Mouse (Mus musculus) adrenal gland, adult 8-10 months (tissue): ENCODE data around the gene Chdh. TPM values are rescaled to one million over a fixed set of nuclear protein-coding genes. Genes with fewer than 3 reads are reported as not detected.

Source experiments
- DNase-seq: peaks from one replicate; pipeline ENCODE4 v3.0.0; 2022
- microRNA-seq, 2 experiments: library from miRNA; unstranded; fragments of <30 nt; microRNA quantifications; one replicate each; pipeline ENCODE4 v1.2.0; 2022
- total RNA-seq, 4 experiments: library from RNA; stranded (reverse); gene quantifications; 2 replicates each; pipeline ENCODE4 v1.2.4; 2022

The Chdh gene
- total RNA-seq, 4 experiments from 2014 or later: 5.3 to 11.2 (median 7.7) TPM

DNA sequence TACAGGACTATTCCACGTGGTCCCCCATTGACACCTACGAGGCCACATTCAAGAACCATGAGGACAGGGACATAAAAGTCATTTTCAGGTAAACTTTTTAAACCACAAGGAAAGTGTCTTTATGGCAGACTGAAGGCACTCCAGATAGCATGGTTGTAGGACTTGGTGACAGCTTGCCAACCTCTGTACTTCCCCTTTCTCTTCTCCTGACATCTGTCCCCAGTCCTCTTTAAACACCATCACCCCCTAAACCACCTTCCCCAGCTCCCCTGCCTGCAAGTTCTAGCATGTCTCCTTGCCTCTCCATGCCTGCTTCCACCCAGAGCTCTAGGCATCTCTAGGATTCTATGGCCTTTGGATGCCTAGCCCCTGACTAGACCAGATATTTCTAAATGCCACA is 56.0 kb downstream of the Chdh start:
- DNase-seq: no peak

DNA sequence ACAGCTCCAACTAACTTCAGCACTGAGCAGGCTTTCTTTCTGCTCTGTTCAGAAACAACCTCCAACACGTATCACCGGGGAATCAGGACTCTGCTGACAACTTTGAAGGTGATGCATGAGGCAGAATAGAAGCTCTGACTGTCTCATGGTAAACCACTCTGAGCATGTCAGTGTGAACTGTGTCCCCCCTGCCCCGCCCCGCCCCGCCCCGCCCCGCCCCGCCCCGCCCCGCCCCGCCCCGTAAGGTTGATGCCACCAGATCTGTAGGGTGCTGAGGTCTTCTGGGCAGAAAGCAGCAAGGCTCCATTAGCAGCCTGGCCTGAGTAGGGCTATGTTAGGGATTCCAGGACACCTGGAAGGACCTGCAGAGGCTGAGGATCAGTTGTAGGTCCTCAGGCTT is 57.9 kb downstream of the Chdh start:
- no peak for DNase-seq

DNA sequence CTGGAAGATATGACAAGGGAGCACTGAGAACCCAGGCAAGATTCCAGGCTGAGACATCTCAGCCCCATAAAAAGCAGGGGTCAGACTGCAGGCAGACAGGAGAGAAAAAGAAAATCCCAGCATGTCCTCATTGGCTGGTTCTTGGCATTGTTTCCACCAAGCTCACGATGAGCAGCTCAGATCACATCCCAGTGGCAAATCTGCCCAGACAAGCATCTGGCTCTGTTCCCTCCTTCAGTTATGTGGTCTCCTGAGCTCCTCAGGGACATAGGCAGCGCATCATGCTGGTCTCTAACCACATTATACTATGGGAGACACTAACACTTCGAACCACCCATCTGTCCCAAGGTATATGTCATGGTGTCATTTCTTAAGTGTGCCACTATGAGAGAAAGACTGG is 59.7 kb downstream of the Chdh start:
- DNase-seq: no peak

DNA sequence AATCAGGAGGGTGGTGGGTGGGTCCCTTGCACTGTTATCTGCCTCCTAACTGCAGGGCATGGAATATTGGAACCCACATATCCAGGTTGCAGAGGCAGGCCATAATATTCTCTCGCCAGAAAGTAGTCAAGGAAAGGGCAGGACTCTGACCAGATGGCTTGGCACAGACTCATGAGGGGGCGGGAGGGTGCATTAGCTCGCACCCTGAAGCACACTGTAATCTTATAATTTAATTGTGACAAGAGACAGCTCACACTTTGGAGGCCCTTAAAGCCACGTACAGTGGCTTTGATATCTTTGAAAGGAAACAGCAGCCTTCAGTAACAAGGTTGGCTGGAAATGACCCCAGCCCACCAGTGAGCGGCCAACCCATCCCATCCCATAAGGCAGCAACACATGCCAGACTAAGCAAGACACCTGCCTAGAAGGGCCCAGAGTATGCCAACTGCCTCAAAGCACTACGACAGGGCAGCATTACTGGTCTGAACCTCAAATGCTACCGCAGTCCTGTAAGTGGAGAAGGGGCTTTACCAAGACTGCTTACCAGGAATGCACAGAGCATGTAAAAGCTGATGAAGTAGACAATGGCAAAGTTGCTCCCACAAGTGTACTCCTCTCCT is 66.6 kb downstream of the Chdh start:
- DNase-seq: no peak

DNA sequence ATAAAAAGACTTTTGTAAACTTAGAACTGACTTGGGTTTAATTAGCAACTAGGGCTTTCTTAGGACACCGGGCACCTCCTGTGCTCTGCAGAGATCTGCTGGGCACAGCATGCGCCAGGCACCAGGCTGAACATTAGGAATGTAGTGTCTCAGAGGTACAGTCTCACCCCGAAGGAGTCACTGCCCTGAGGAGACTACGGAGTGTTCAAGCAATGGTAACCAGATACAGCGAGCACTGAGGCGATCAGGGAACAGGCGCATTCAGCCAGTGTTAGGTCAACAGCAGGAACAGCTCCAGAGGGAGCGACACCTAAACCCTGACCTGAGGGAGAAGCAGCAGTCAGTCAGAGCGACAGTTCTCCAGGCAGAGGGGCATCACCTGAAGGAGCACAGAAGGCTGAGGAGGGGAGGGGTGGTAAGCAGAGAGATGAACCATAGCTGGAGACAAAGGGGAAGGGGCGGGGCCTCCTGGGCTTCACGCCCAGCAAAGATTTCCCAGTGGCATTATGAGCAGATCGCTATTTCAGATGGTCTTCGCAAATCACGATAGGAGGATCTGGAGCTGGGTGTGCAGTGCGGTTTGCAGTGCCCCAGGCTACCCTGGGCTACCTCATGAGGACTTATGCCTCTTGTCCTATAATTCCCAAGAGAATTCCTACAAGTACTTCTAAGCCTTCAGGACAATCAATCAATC is 69.4 kb downstream of the Chdh start:
- no peak for DNase-seq

DNA sequence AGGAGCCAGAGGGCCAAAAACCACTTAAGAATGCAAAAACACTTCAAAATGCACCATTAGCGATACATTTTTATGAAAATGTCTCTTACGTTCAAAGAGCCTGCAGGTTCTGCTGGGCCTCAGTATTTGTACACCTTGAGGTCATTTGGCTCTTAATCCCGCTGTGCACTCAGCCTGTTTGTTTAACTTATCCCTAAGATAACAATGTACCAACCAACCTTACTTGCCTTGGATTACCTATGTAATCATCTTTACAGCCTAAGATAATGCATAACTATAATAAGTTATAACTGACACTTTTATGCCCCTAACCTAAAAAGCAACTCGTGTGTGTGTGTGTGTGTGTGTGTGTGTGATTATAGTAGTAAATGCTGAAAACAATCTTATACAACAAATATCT is 70.9 kb downstream of the Chdh start:
- DNase-seq: no peak

Small RNA genes within 50 kb of the gene (microRNA-seq; reads per million reads assigned to microRNA genes)
- 0 to 0.17 reads per million in 2 experiments for gene Mir6947

Other genes with a start within 250 kb of the Chdh start
- gene Selenok, start 40.7 kb upstream of the Chdh start, total RNA-seq: 100 to 1,000 TPM; 104 to 139 (median 118) TPM
- 10 to 100 TPM; 61.4 to 88.8 (median 68.7) TPM for gene Actr8, start 30.7 kb upstream of the Chdh start, total RNA-seq
- gene Il17rb, start 127 bp upstream of the Chdh start, total RNA-seq: 1 to 10 TPM; 1.1 to 3.5 (median 2.2) TPM